Mouse (Mus musculus): Measurements from ENCODE around the gene Hoxb1. TPM values are rescaled to one million over a fixed set of nuclear protein-coding genes. Genes with fewer than 3 reads are reported as not detected.

Hoxb1 gene
- polyA plus RNA-seq, 1 experiment from 2014 or later, result 2.2 TPM

GRCm38 (mm10) chr11:96324125-96324524, 41.4 kb upstream of the Hoxb1 start:
- H3K27ac ChIP-seq, result peak overlapping the region; percentile 95
- H3K4me1 ChIP-seq, result no peaks in the 10 kb centered on the region
- H3K9me3 ChIP-seq (replicated peaks), result no peaks in the 10 kb centered on the region
- WGBS, result under 1% methylated on average over 5 of the region's 5 CpGs
- no peaks in the 10 kb centered on the region for H3K36me3 ChIP-seq
- peaks cover 99% of the 10 kb centered on the region for H3K27me3 ChIP-seq
- no peak for ATAC-seq (ENCODE audit: low FRiP score)
- peak overlapping the region; percentile 42 for H3K4me3 ChIP-seq
- H3K4me2 ChIP-seq (replicated peaks), result peak overlapping the region; percentile 62
- peak overlapping the region; percentile 85 for H3K9ac ChIP-seq

- Histone ChIP-seq H3K27ac (peak overlapping the region; percentile 95), H3K36me3 (no peaks in the 10 kb centered on the region), H3K4me2 (replicated peaks) (peak overlapping the region; percentile 62), H3K9ac (peak overlapping the region; percentile 85), H3K4me3 (peak overlapping the region; percentile 42), H3K4me1 (no peaks in the 10 kb centered on the region), H3K27me3 (peaks cover 99% of the 10 kb centered on the region), H3K9me3 (replicated peaks) (no peaks in the 10 kb centered on the region)
- 3% methylated on average over 8 of the region's 8 CpGs for WGBS
- ATAC-seq (ENCODE audit: low FRiP score), result no peak
Observed at GRCm38 (mm10) chr11:96324965-96325364, 40.6 kb upstream of the Hoxb1 start.

GRCm38 (mm10) chr11:96325747-96326212, 39.8 kb upstream of the Hoxb1 start:
- Histone ChIP-seq H3K9me3 (replicated peaks) (no peaks in the 10 kb centered on the region), H3K4me2 (replicated peaks) (peak overlapping the region; percentile 62), H3K4me1 (no peaks in the 10 kb centered on the region), H3K27me3 (peaks cover 99% of the 10 kb centered on the region), H3K36me3 (no peaks in the 10 kb centered on the region), H3K9ac (peak overlapping the region; percentile 85), H3K27ac (peak overlapping the region; percentile 95), H3K4me3 (peak overlapping the region; percentile 42)
- ATAC-seq (ENCODE audit: low FRiP score), result no peak
- WGBS, result 3% methylated on average over 22 of the region's 22 CpGs

GRCm38 (mm10) chr11:96326705-96327104, 38.8 kb upstream of the Hoxb1 start:
- no peaks in the 10 kb centered on the region for H3K36me3 ChIP-seq
- peak overlapping the region; percentile 62 for H3K4me2 ChIP-seq (replicated peaks)
- H3K4me1 ChIP-seq, result no peaks in the 10 kb centered on the region
- no peaks in the 10 kb centered on the region for H3K9me3 ChIP-seq (replicated peaks)
- ATAC-seq (ENCODE audit: low FRiP score), result no peak
- peak overlapping the region; percentile 85 for H3K9ac ChIP-seq
- peak overlapping the region; percentile 42 for H3K4me3 ChIP-seq
- H3K27me3 ChIP-seq, result peaks cover 100% of the 10 kb centered on the region
- peak overlapping the region; percentile 95 for H3K27ac ChIP-seq
- 3% methylated on average over 12 of the region's 12 CpGs for WGBS

- Histone ChIP-seq H3K27ac (peak overlapping the region; percentile 95), H3K36me3 (no peaks in the 10 kb centered on the region), H3K27me3 (peaks cover 100% of the 10 kb centered on the region), H3K9me3 (replicated peaks) (no peaks in the 10 kb centered on the region), H3K4me1 (no peaks in the 10 kb centered on the region), H3K9ac (peak overlapping the region; percentile 85), H3K4me2 (replicated peaks) (peak overlapping the region; percentile 62), H3K4me3 (peak overlapping the region; percentile 42)
- 2% methylated on average over 7 of the region's 7 CpGs for WGBS
- ATAC-seq (ENCODE audit: low FRiP score), result no peak
Observed at GRCm38 (mm10) chr11:96327122-96327521, 38.4 kb upstream of the Hoxb1 start.

GRCm38 (mm10) chr11:96327750-96328149, 37.8 kb upstream of the Hoxb1 start:
- Histone ChIP-seq H3K9ac (peak overlapping the region; percentile 85), H3K27me3 (peaks cover 100% of the 10 kb centered on the region), H3K27ac (peak overlapping the region; percentile 95), H3K4me1 (no peaks in the 10 kb centered on the region), H3K4me3 (peak overlapping the region; percentile 42), H3K9me3 (replicated peaks) (no peaks in the 10 kb centered on the region), H3K36me3 (no peaks in the 10 kb centered on the region), H3K4me2 (replicated peaks) (peak overlapping the region; percentile 62)
- peak; percentile 64; the same call in 1 of the 2 replicates for ATAC-seq (ENCODE audit: low FRiP score)
- WGBS, result 3% methylated on average over 5 of the region's 5 CpGs

DNA sequence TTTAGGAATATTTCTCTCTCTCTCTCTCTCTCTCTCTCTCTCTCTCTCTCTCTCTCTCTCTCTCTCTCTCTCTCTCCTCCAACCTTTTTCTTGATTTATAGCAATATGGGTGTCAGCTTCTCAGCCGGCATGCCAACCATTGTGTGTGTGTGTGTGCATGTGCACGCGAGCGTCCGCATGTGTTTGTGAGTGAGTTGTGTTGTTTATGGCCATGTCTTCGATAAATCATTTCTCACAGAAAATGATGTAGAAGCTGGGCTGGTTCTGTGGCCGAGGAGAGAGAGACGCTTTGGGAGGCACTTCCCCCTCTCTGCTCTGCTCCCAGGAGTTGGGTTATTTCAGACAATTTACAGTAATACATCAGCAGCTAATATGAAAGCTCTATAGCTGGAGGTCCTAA, 36.9 kb upstream of the Hoxb1 start:
- H3K27ac ChIP-seq, result peak overlapping the region; percentile 95

GRCm38 (mm10) chr11:96332105-96332504, 33.4 kb upstream of the Hoxb1 start:
- WGBS, result under 1% methylated on average over 8 of the region's 8 CpGs
- no peak for ATAC-seq (ENCODE audit: low FRiP score)
- peaks cover 100% of the 10 kb centered on the region for H3K27me3 ChIP-seq
- H3K4me1 ChIP-seq, result peaks cover 4% of the 10 kb centered on the region; the same call in 1 of the 2 replicates
- H3K4me2 ChIP-seq (replicated peaks), result peak overlapping the region; percentile 62
- no peaks in the 10 kb centered on the region for H3K9me3 ChIP-seq (replicated peaks)
- H3K9ac ChIP-seq, result peak overlapping the region; percentile 85
- H3K36me3 ChIP-seq, result no peaks in the 10 kb centered on the region
- peak overlapping the region; percentile 95 for H3K27ac ChIP-seq
- peak overlapping the region; percentile 42 for H3K4me3 ChIP-seq

More for the DNA sequence above, 36.9 kb upstream of the Hoxb1 start:
- Histone ChIP-seq H3K9me3 (replicated peaks) (no peaks in the 10 kb centered on the region), H3K27me3 (peaks cover 100% of the 10 kb centered on the region), H3K36me3 (no peaks in the 10 kb centered on the region), H3K4me1 (no peaks in the 10 kb centered on the region), H3K4me3 (peak overlapping the region; percentile 42), H3K9ac (peak overlapping the region; percentile 85), H3K4me2 (replicated peaks) (peak overlapping the region; percentile 62)
- WGBS, result 5% methylated on average over 8 of the region's 8 CpGs
- ATAC-seq (ENCODE audit: low FRiP score), result no peak

- peaks cover 100% of the 10 kb centered on the region for H3K27me3 ChIP-seq
- peak overlapping the region; percentile 62 for H3K4me2 ChIP-seq (replicated peaks)
- ATAC-seq (ENCODE audit: low FRiP score), result no peak
- under 1% methylated on average over 34 of the region's 35 CpGs for WGBS
- no peaks in the 10 kb centered on the region for H3K36me3 ChIP-seq
- peak overlapping the region; percentile 95 for H3K27ac ChIP-seq
- H3K4me1 ChIP-seq, result peaks cover 4% of the 10 kb centered on the region; the same call in 1 of the 2 replicates
- H3K9me3 ChIP-seq (replicated peaks), result no peaks in the 10 kb centered on the region
- H3K9ac ChIP-seq, result peak overlapping the region; percentile 85
- peak overlapping the region; percentile 42 for H3K4me3 ChIP-seq
Observed at GRCm38 (mm10) chr11:96332618-96333032, 32.9 kb upstream of the Hoxb1 start.

DNA sequence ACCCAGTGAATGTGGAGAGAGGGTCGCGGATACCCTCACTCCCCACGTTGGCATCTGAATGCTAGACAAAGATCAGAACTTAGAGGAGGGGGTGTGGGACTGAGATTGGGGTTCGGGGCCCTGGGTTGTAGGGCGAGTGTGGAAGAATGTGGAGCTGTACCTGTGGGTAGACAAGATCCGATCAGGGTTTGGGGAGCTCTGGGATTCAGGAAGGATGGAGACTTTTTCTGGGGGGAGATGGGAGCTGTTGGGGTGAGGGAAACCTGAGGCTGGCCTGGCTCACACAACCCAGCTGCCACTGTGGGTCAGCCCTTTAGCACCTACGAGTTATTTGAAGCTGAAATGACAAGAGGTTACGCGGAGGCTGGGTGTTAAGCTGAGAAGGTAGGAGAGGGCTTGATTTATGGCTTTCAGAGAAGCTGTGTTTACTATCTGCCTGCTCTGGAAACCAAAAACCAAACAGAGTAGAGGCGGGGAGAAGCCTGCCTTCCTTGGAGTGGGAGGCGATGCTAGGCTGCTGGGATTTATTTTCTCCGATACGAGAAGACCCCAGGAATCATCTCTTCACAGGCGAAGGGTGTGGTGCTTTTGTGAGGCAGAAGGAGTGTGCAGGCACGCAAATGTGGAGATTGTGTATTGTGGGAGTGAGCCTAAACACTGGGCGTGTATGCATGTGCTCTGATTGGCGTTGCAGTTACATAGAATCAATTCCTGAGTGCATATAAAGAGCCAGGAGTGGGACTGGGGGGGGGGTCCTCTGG, 32.1 kb upstream of the Hoxb1 start:
- H3K27me3 ChIP-seq, result peaks cover 100% of the 10 kb centered on the region
- H3K36me3 ChIP-seq, result no peaks in the 10 kb centered on the region
- peak overlapping the region; percentile 62 for H3K4me2 ChIP-seq (replicated peaks)
- H3K4me1 ChIP-seq, result peaks cover 4% of the 10 kb centered on the region; the same call in 1 of the 2 replicates
- H3K9me3 ChIP-seq (replicated peaks), result no peaks in the 10 kb centered on the region
- H3K9ac ChIP-seq, result peak overlapping the region; percentile 85
- ATAC-seq (ENCODE audit: low FRiP score), result no peak
- WGBS, result 1% methylated on average over 17 of the region's 17 CpGs
- peak overlapping the region; percentile 42 for H3K4me3 ChIP-seq
- peak overlapping the region; percentile 95 for H3K27ac ChIP-seq

- no peak for ATAC-seq (ENCODE audit: low FRiP score)
- 14% methylated on average over 2 of the region's 2 CpGs for WGBS
- H3K27me3 ChIP-seq, result peaks cover 100% of the 10 kb centered on the region
- H3K27ac ChIP-seq, result peak overlapping the region; percentile 95
- no peaks in the 10 kb centered on the region for H3K36me3 ChIP-seq
- peak overlapping the region; percentile 42 for H3K4me3 ChIP-seq
- peaks cover 6% of the 10 kb centered on the region; the same call in 1 of the 2 replicates for H3K4me1 ChIP-seq
- no peaks in the 10 kb centered on the region for H3K9me3 ChIP-seq (replicated peaks)
- peak overlapping the region; percentile 62 for H3K4me2 ChIP-seq (replicated peaks)
- H3K9ac ChIP-seq, result peak overlapping the region; percentile 85
Observed at GRCm38 (mm10) chr11:96334002-96334364, 31.6 kb upstream of the Hoxb1 start.

DNA sequence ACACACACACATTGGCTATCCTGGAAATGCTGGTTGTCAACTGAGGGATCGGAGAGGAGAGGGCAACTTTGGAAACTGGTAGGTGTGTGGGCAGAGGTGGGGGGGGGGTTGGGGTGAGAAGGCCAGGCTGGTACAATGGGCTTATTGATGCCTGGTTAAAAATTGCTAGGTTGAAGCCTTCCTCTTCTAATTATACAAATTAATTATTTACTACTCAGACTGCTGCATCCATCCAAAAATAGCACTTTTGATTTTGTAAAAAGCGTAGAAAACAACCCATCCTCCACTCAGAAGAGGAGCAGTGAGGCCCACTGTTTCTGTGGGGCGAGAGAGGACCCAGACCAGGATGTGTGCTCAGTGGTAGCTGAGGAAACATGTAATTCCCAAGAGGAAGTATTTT, 30.6 kb upstream of the Hoxb1 start:
- Histone ChIP-seq H3K4me2 (replicated peaks) (peak overlapping the region; percentile 62), H3K27me3 (peaks cover 100% of the 10 kb centered on the region), H3K9ac (peak overlapping the region; percentile 85), H3K4me3 (peak overlapping the region; percentile 42), H3K36me3 (no peaks in the 10 kb centered on the region), H3K9me3 (replicated peaks) (no peaks in the 10 kb centered on the region), H3K27ac (peak overlapping the region; percentile 95), H3K4me1 (peaks cover 8% of the 10 kb centered on the region; the same call in 1 of the 2 replicates)
- WGBS, result 33% methylated on average over 3 of the region's 3 CpGs
- ATAC-seq (ENCODE audit: low FRiP score), result no peak
